Mouse (Mus musculus) forebrain, embryonic 16.5 days (tissue): Measurements from ENCODE around the gene Axl. TPM values are rescaled to one million over a fixed set of nuclear protein-coding genes. Genes with fewer than 3 reads are reported as not detected.
A peak's percentile ranks its signal among the peaks of the same experiment; 100 is the strongest.

Source experiments
- ATAC-seq: fragments of 200-750 bp; cut with Nextera tagmentation; 2 replicates; pipeline ENCODE4 v1.8.0; 2017; ENCODE audit warnings: mild to moderate bottlenecking, moderate library complexity
- H3K27ac ChIP-seq: fragments of 300-500 bp; sonication (generic); 2 replicates; pipeline ENCODE4 v1.5.1; 2014; ENCODE audit warnings: low read length, control low read depth
- H3K27me3 ChIP-seq: fragments of 300-500 bp; sonication (generic); replicated peaks from 2 replicates; pipeline ENCODE4 v1.6.1; 2014; ENCODE audit warnings: low read length; ENCODE audit not compliant: control insufficient read depth, insufficient read depth
- H3K36me3 ChIP-seq: fragments of 300-500 bp; sonication (generic); 2 replicates; pipeline ENCODE4 v1.6.1; 2014; ENCODE audit not compliant: control insufficient read depth, insufficient read depth
- H3K4me1 ChIP-seq: fragments of 300-500 bp; sonication (generic); replicated peaks from 2 replicates; pipeline ENCODE4 v1.6.1; 2014; ENCODE audit warnings: low read length; ENCODE audit not compliant: control insufficient read depth, insufficient read depth
- H3K4me2 ChIP-seq: fragments of 300-500 bp; sonication (generic); 2 replicates; pipeline ENCODE4 v1.6.1; 2014; ENCODE audit warnings: mild to moderate bottlenecking, low read length, control low read depth
- H3K4me3 ChIP-seq: fragments of 300-500 bp; sonication (generic); replicated peaks from 2 replicates; pipeline ENCODE4 v1.5.1; 2014; ENCODE audit warnings: mild to moderate bottlenecking, low read length, control low read depth
- H3K9ac ChIP-seq: fragments of 300-500 bp; sonication (generic); replicated peaks from 2 replicates; pipeline ENCODE4 v1.6.1; 2014; ENCODE audit warnings: low read depth, low read length, control low read depth
- H3K9me3 ChIP-seq: fragments of 300-500 bp; sonication (generic); 2 replicates; pipeline ENCODE4 v1.6.1; 2016; ENCODE audit warnings: low read length; ENCODE audit not compliant: control insufficient read depth
- WGBS: fragments of 180-500 bp; shearing (Covaris S2); extraction: QIAGEN DNeasy Blood & Tissue Kit; methylation state at CpG from one replicate; pipeline ENCODE4 v1.1.7; 2014; 5-methylcytosine and 5-hydroxymethylcytosine counted together
- polyA plus RNA-seq: library from polyadenylated mRNA; unstranded; fragments of >200 nt; fragmentation: Nextera tagmentation; extraction: Ambion mirVana; gene quantifications from 2 replicates; pipeline ENCODE4 v1.2.1, GENCODE M21; 2015

The Axl gene
- polyA plus RNA-seq, 1 experiment from 2014 or later: 15.9 TPM

GRCm38 (mm10) chr7:25784808-25785207 lies 3.7 kb downstream of the Axl start:
- H3K4me3 ChIP-seq: no peak overlapping the region
- peaks cover 33% of the 10 kb centered on the region for H3K4me1 ChIP-seq
- H3K9me3 ChIP-seq: no peaks in the 10 kb centered on the region
- H3K27ac ChIP-seq: no peak overlapping the region
- H3K9ac ChIP-seq: no peak overlapping the region
- H3K36me3 ChIP-seq: no peaks in the 10 kb centered on the region
- no peak overlapping the region for H3K4me2 ChIP-seq
- H3K27me3 ChIP-seq: no peaks in the 10 kb centered on the region
- WGBS: 43% methylated on average over 1 of the region's 1 CpGs
- ATAC-seq: no peak

DNA sequence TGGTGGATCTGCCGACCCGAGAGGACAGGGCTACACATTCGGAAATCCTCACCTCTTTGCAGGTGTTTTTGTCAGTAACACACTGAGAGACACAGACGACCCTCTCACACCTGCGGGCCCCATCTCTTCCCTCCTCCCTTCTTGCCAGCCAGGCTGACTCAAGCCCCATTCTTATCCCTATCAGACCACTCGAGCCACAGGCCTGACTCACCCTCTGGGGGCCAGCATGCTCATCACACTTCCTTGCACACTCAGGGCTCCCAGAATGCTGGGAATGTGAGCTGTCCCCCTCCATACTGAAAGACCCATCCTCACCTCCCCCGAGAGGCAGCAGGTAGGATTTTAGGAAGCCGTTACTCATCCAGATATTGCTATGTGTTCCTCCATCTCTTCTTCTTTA lies 4.8 kb downstream of the Axl start:
- H3K36me3 ChIP-seq: no peaks in the 10 kb centered on the region
- no peak for ATAC-seq
- WGBS: 75% methylated on average over 8 of the region's 8 CpGs
- no peak overlapping the region for H3K4me2 ChIP-seq
- peaks cover 29% of the 10 kb centered on the region for H3K4me1 ChIP-seq
- no peaks in the 10 kb centered on the region for H3K27me3 ChIP-seq
- H3K27ac ChIP-seq: no peak overlapping the region
- no peak overlapping the region for H3K4me3 ChIP-seq
- H3K9ac ChIP-seq: no peak overlapping the region
- no peaks in the 10 kb centered on the region for H3K9me3 ChIP-seq

DNA sequence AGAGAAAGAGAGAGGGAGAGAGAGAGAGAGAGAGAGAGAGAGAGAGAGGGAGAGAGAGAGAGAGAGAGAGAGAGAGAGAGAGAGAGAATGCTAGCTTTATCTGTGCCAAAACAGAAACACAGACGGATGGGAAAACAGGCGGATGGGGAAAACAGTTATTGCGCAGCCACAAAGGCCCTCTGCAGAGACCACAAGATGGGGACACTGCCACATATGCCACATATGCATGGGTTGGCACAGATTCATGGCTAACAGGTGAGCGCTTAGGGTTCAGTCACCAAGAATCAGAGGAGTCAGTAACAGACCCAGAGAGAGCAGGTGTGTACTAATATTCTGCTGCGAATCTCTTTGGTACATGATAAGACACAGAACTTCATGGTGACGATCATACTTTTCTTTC lies 5.8 kb downstream of the Axl start:
- ATAC-seq: no peak
- Histone ChIP-seq H3K4me3 (no peak overlapping the region), H3K27me3 (no peaks in the 10 kb centered on the region), H3K27ac (no peak overlapping the region), H3K9ac (no peak overlapping the region), H3K9me3 (no peaks in the 10 kb centered on the region), H3K36me3 (no peaks in the 10 kb centered on the region), H3K4me1 (peaks cover 19% of the 10 kb centered on the region), H3K4me2 (no peak overlapping the region)
- WGBS: 71% methylated on average over 6 of the region's 6 CpGs

- peak; percentile 59 for ATAC-seq
- Histone ChIP-seq H3K27ac (peak overlapping the region; percentile 65), H3K9me3 (no peaks in the 10 kb centered on the region), H3K9ac (peak overlapping the region; percentile 61), H3K4me2 (peak overlapping the region; percentile 68), H3K27me3 (no peaks in the 10 kb centered on the region), H3K36me3 (no peaks in the 10 kb centered on the region), H3K4me3 (peak overlapping the region; percentile 34), H3K4me1 (peaks cover 14% of the 10 kb centered on the region)
- WGBS: 53% methylated on average over 11 of the region's 11 CpGs
Measured at GRCm38 (mm10) chr7:25781937-25782610, 6.4 kb downstream of the Axl start.

- H3K4me2 ChIP-seq: peak overlapping the region; percentile 68
- H3K27ac ChIP-seq: peak overlapping the region; percentile 65
- no peaks in the 10 kb centered on the region for H3K9me3 ChIP-seq
- ATAC-seq: peak; percentile 83
- H3K4me1 ChIP-seq: peaks cover 14% of the 10 kb centered on the region
- peak overlapping the region; percentile 34 for H3K4me3 ChIP-seq
- H3K36me3 ChIP-seq: no peaks in the 10 kb centered on the region
- H3K27me3 ChIP-seq: no peaks in the 10 kb centered on the region
- peak overlapping the region; percentile 61 for H3K9ac ChIP-seq
- WGBS: 20% methylated on average over 33 of the region's 33 CpGs
Measured at GRCm38 (mm10) chr7:25781321-25781936, 7.1 kb downstream of the Axl start.

GRCm38 (mm10) chr7:25780753-25781152 lies 7.8 kb downstream of the Axl start:
- H3K27ac ChIP-seq: peak overlapping the region; percentile 41; the same call in 1 of the 2 replicates
- peak; percentile 6; the same call in 1 of the 2 replicates for ATAC-seq
- no peaks in the 10 kb centered on the region for H3K27me3 ChIP-seq
- H3K9ac ChIP-seq: no peak overlapping the region
- H3K4me3 ChIP-seq: no peak overlapping the region
- H3K9me3 ChIP-seq: no peaks in the 10 kb centered on the region
- H3K4me1 ChIP-seq: peaks cover 14% of the 10 kb centered on the region
- no peak overlapping the region for H3K4me2 ChIP-seq
- 53% methylated on average over 4 of the region's 4 CpGs for WGBS
- no peaks in the 10 kb centered on the region for H3K36me3 ChIP-seq

DNA sequence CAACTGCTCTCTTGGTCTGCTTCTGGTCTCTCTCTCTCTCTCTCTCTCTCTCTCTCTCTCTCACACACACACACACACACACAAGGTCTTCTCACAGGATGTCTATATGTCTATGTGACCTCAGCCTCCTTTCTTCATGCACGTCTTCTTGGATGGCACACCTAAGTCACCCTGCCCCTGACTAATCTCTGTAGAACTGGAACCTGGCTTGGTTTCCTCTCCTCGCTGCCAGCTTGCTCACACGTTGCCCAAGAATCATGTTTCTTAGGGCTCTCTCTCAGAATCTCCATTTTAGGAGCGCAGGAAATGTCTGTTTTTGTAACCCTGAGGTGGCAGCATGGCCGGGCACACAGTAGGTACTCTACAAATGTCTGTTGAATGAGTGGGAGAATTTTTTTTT lies 8.5 kb downstream of the Axl start:
- H3K4me2 ChIP-seq: no peak overlapping the region
- no peak overlapping the region for H3K4me3 ChIP-seq
- H3K27ac ChIP-seq: no peak overlapping the region
- ATAC-seq: no peak
- 94% methylated on average over 5 of the region's 5 CpGs for WGBS
- H3K36me3 ChIP-seq: no peaks in the 10 kb centered on the region
- no peak overlapping the region for H3K9ac ChIP-seq
- H3K4me1 ChIP-seq: peaks cover 14% of the 10 kb centered on the region
- no peaks in the 10 kb centered on the region for H3K9me3 ChIP-seq
- H3K27me3 ChIP-seq: no peaks in the 10 kb centered on the region

GRCm38 (mm10) chr7:25768229-25768628 lies 20.3 kb downstream of the Axl start:
- H3K9me3 ChIP-seq: no peaks in the 10 kb centered on the region
- no peak for ATAC-seq
- no peak overlapping the region for H3K27ac ChIP-seq
- H3K36me3 ChIP-seq: no peaks in the 10 kb centered on the region
- no peaks in the 10 kb centered on the region for H3K27me3 ChIP-seq
- no peak overlapping the region for H3K9ac ChIP-seq
- H3K4me3 ChIP-seq: no peak overlapping the region
- 91% methylated on average over 5 of the region's 5 CpGs for WGBS
- H3K4me1 ChIP-seq: no peaks in the 10 kb centered on the region
- no peak overlapping the region for H3K4me2 ChIP-seq

GRCm38 (mm10) chr7:25766108-25766507 lies 22.4 kb downstream of the Axl start:
- WGBS: 87% methylated on average over 6 of the region's 6 CpGs
- H3K9ac ChIP-seq: no peak overlapping the region
- ATAC-seq: no peak

More at GRCm38 (mm10) chr7:25766108-25766507, 22.4 kb downstream of the Axl start:
- peaks cover 5% of the 10 kb centered on the region for H3K4me1 ChIP-seq
- H3K9me3 ChIP-seq: no peaks in the 10 kb centered on the region
- H3K4me3 ChIP-seq: no peak overlapping the region
- no peak overlapping the region for H3K27ac ChIP-seq
- no peak overlapping the region for H3K4me2 ChIP-seq
- H3K27me3 ChIP-seq: no peaks in the 10 kb centered on the region
- H3K36me3 ChIP-seq: no peaks in the 10 kb centered on the region
